Mouse (Mus musculus) limb, embryonic 14.5 days (tissue): Measurements from ENCODE around the gene Serpinb6b. TPM values are rescaled to one million over a fixed set of nuclear protein-coding genes. Genes with fewer than 3 reads are reported as not detected.
"Not testable (repeated sequence)": the region's sequence is repeated elsewhere in the genome, so short reads cannot be mapped to it uniquely, and the experiment has no call there.

Experiments
- ATAC-seq: fragments of 200-750 bp; cut with Nextera tagmentation; 2 replicates; pipeline ENCODE4 v1.8.0; 2017; ENCODE audit warnings: low read depth, moderate number of reproducible peaks, moderate TSS enrichment; ENCODE audit not compliant: low FRiP score
- DNase-seq: peaks from one replicate; pipeline ENCODE4 v3.0.0-alpha.2; 2015; ENCODE audit warnings: low spot score
- H3K27ac ChIP-seq: fragments of 300-500 bp; sonication (generic); replicated peaks from 2 replicates; pipeline ENCODE4 v1.5.1; 2014; ENCODE audit warnings: low read depth, mild to moderate bottlenecking, low read length, moderate library complexity, mixed read lengths
- H3K27me3 ChIP-seq: fragments of 300-500 bp; sonication (generic); 2 replicates; pipeline ENCODE4 v1.6.1; 2014; ENCODE audit warnings: low read length, mixed read lengths; ENCODE audit not compliant: control insufficient read depth, insufficient read depth
- H3K36me3 ChIP-seq: fragments of 300-500 bp; sonication (generic); 2 replicates; pipeline ENCODE4 v1.6.1; 2014; ENCODE audit warnings: mild to moderate bottlenecking, low read length, moderate library complexity, mixed read lengths; ENCODE audit not compliant: control insufficient read depth, insufficient read depth
- H3K4me1 ChIP-seq: fragments of 300-500 bp; sonication (generic); 2 replicates; pipeline ENCODE4 v1.6.1; 2014; ENCODE audit warnings: antibody characterized with exemption, low read length, mixed read lengths; ENCODE audit not compliant: control insufficient read depth, insufficient read depth
- H3K4me2 ChIP-seq: fragments of 300-500 bp; sonication (generic); replicated peaks from 2 replicates; pipeline ENCODE4 v1.6.1; 2014; ENCODE audit warnings: low read depth, mild to moderate bottlenecking, low read length, moderate library complexity; ENCODE audit not compliant: severe bottlenecking
- H3K4me3 ChIP-seq: fragments of 300-500 bp; sonication (generic); replicated peaks from 2 replicates; pipeline ENCODE4 v1.5.1; 2014; ENCODE audit warnings: low read length
- H3K9ac ChIP-seq: fragments of 300-500 bp; sonication (generic); 2 replicates; pipeline ENCODE4 v1.6.1; 2014; ENCODE audit warnings: mild to moderate bottlenecking, low read depth, low read length, moderate library complexity; ENCODE audit not compliant: severe bottlenecking
- H3K9me3 ChIP-seq: fragments of 300-500 bp; sonication (generic); 2 replicates; pipeline ENCODE4 v1.6.1; 2016; ENCODE audit warnings: low read length; ENCODE audit not compliant: control insufficient read depth
- POLR2A ChIP-seq: fragments of 200-500 bp; IDR thresholded peaks from 2 replicates; pipeline ENCODE4 v1.8.0; 2012; ENCODE audit warnings: inconsistent platforms, mild to moderate bottlenecking, moderate library complexity, borderline replicate concordance; ENCODE audit not compliant: insufficient read depth, insufficient read length; ENCODE audit errors: extremely low read depth
- WGBS: fragments of 180-500 bp; shearing (Covaris S2); extraction: QIAGEN DNeasy Blood & Tissue Kit; methylation state at CpG from one replicate; pipeline ENCODE4 v1.1.7; 2014; 5-methylcytosine and 5-hydroxymethylcytosine counted together
- polyA plus RNA-seq, 2 experiments: library from polyadenylated mRNA; depleted of rRNA in 1 of 2; stranded (reverse) in 1 of 2; unstranded in 1 of 2; fragments of >200 nt; fragmentation: Nextera tagmentation in 1 of 2; extraction: Ambion mirVana in 1 of 2; gene quantifications; 2 replicates each; pipeline versions ENCODE4 v1.2.1 to v1.2.3; 2012 to 2014

Serpinb6b gene
- polyA plus RNA-seq, 2 experiments: 1.0 to 1.6 TPM

- ATAC-seq: no peak
- TF ChIP-seq POLR2A: no peak
- Histone ChIP-seq H3K9me3 (no peaks in the 10 kb centered on the region), H3K4me1 (no peaks in the 10 kb centered on the region), H3K27ac (no peak overlapping the region), H3K4me2 (no peak overlapping the region), H3K9ac (no peak overlapping the region), H3K4me3 (no peak overlapping the region), H3K36me3 (no peaks in the 10 kb centered on the region), H3K27me3 (no peaks in the 10 kb centered on the region)
- WGBS: 66% methylated on average over 2 of the region's 2 CpGs
- DNase-seq: no peak
Observed at GRCm38 (mm10) chr13:32929107-32929750, 35.8 kb upstream of the Serpinb6b start.

- DNase-seq: peak; percentile 14
Observed at GRCm38 (mm10) chr13:32934706-32935381, 30.2 kb upstream of the Serpinb6b start.

GRCm38 (mm10) chr13:32938275-32938674 lies 26.7 kb upstream of the Serpinb6b start:
- not testable (repeated sequence) for H3K4me3 ChIP-seq, H3K27me3 ChIP-seq, ATAC-seq, H3K9me3 ChIP-seq, H3K36me3 ChIP-seq, H3K4me2 ChIP-seq, DNase-seq, H3K9ac ChIP-seq, H3K4me1 ChIP-seq, H3K27ac ChIP-seq
- WGBS: 76% methylated on average over 4 of the region's 4 CpGs

More at GRCm38 (mm10) chr13:32934706-32935381, 30.2 kb upstream of the Serpinb6b start:
- H3K27me3 ChIP-seq: no peaks in the 10 kb centered on the region
- whole genome bisulfite sequencing: 12% methylated on average over 1 of the region's 1 CpGs
- H3K27ac ChIP-seq: no peak overlapping the region
- no peaks in the 10 kb centered on the region for H3K4me1 ChIP-seq
- H3K36me3 ChIP-seq: no peaks in the 10 kb centered on the region
- ATAC-seq: no peak
- H3K9ac ChIP-seq: no peak overlapping the region
- H3K4me3 ChIP-seq: no peak overlapping the region
- no peak for TF ChIP-seq POLR2A
- H3K4me2 ChIP-seq: no peak overlapping the region
- no peaks in the 10 kb centered on the region for H3K9me3 ChIP-seq

- not testable (repeated sequence) for H3K4me2 ChIP-seq, H3K9me3 ChIP-seq, H3K36me3 ChIP-seq, DNase-seq, H3K4me1 ChIP-seq, H3K9ac ChIP-seq, H3K27me3 ChIP-seq, H3K27ac ChIP-seq, ATAC-seq, H3K4me3 ChIP-seq
- WGBS: 68% methylated on average over 3 of the region's 3 CpGs
Observed at GRCm38 (mm10) chr13:32939191-32939590, 25.8 kb upstream of the Serpinb6b start.

- TF ChIP-seq POLR2A: no peak
- Histone ChIP-seq H3K27me3 (no peaks in the 10 kb centered on the region), H3K27ac (no peak overlapping the region), H3K36me3 (no peaks in the 10 kb centered on the region), H3K4me2 (no peak overlapping the region), H3K4me3 (no peak overlapping the region), H3K4me1 (no peaks in the 10 kb centered on the region), H3K9ac (no peak overlapping the region), H3K9me3 (no peaks in the 10 kb centered on the region)
- no peak for ATAC-seq
- 54% methylated on average over 4 of the region's 4 CpGs for WGBS
- DNase-seq: no peak
Observed at GRCm38 (mm10) chr13:32956537-32956936, 8.5 kb upstream of the Serpinb6b start.

- Histone ChIP-seq H3K36me3 (no peaks in the 10 kb centered on the region), H3K4me3 (no peak overlapping the region), H3K27me3 (no peaks in the 10 kb centered on the region), H3K27ac (no peak overlapping the region), H3K9me3 (no peaks in the 10 kb centered on the region), H3K4me1 (no peaks in the 10 kb centered on the region), H3K4me2 (no peak overlapping the region), H3K9ac (no peak overlapping the region)
- ATAC-seq (no peak), DNase-seq (no peak)
- 83% methylated on average over 4 of the region's 4 CpGs for WGBS
- TF ChIP-seq POLR2A: no peak
Observed at GRCm38 (mm10) chr13:32957917-32958316, 7.1 kb upstream of the Serpinb6b start.

GRCm38 (mm10) chr13:32958521-32958920 lies 6.5 kb upstream of the Serpinb6b start:
- H3K9me3 ChIP-seq, H3K27ac ChIP-seq, DNase-seq, H3K9ac ChIP-seq, H3K4me1 ChIP-seq, H3K4me3 ChIP-seq, H3K4me2 ChIP-seq, H3K27me3 ChIP-seq, ATAC-seq, H3K36me3 ChIP-seq: not testable (repeated sequence)
- 79% methylated on average over 7 of the region's 7 CpGs for WGBS
